Mouse (Mus musculus): ENCODE measurements around the gene Fam171a1.
"Not testable (repeated sequence)": the region's sequence is repeated elsewhere in the genome, so short reads cannot be mapped to it uniquely, and the experiment has no call there.

Fam171a1 gene

GRCm38 (mm10) chr2:3174890-3175289 lies 60.9 kb downstream of the Fam171a1 start:
- no peak for DNase-seq

GRCm38 (mm10) chr2:3175988-3176387 lies 62.0 kb downstream of the Fam171a1 start:
- DNase-seq: not testable (repeated sequence)

- no peak for DNase-seq
Measured at GRCm38 (mm10) chr2:3176751-3177150, 62.7 kb downstream of the Fam171a1 start.

- DNase-seq: no peak
Measured at GRCm38 (mm10) chr2:3180550-3180949, 66.5 kb downstream of the Fam171a1 start.

GRCm38 (mm10) chr2:3183656-3184055 lies 69.6 kb downstream of the Fam171a1 start:
- DNase-seq: no peak

- DNase-seq: peak; percentile 37
Measured at GRCm38 (mm10) chr2:3185335-3185734, 71.3 kb downstream of the Fam171a1 start.

GRCm38 (mm10) chr2:3188745-3189475 lies 74.9 kb downstream of the Fam171a1 start:
- no peak for DNase-seq

GRCm38 (mm10) chr2:3191149-3191548 lies 77.1 kb downstream of the Fam171a1 start:
- DNase-seq: no peak

GRCm38 (mm10) chr2:3195511-3195910 lies 81.5 kb downstream of the Fam171a1 start:
- no peak for DNase-seq

- no peak for DNase-seq
Measured at GRCm38 (mm10) chr2:3200422-3200821, 86.4 kb downstream of the Fam171a1 start.

- no peak for DNase-seq
Measured at GRCm38 (mm10) chr2:3206975-3207642, 93.1 kb downstream of the Fam171a1 start.

GRCm38 (mm10) chr2:3215480-3215879 lies 101.5 kb downstream of the Fam171a1 start:
- DNase-seq: no peak

- DNase-seq: no peak
Measured at GRCm38 (mm10) chr2:3216617-3217016, 102.6 kb downstream of the Fam171a1 start.

GRCm38 (mm10) chr2:3217577-3217976 lies 103.6 kb downstream of the Fam171a1 start:
- not testable (repeated sequence) for DNase-seq

GRCm38 (mm10) chr2:3218225-3218624 lies 104.2 kb downstream of the Fam171a1 start:
- DNase-seq: no peak

- peak; percentile 6 for DNase-seq
Measured at GRCm38 (mm10) chr2:3228475-3228874, 114.5 kb downstream of the Fam171a1 start.

GRCm38 (mm10) chr2:3229060-3229459 lies 115.0 kb downstream of the Fam171a1 start:
- DNase-seq: peak; percentile 53

- no peak for DNase-seq
Measured at GRCm38 (mm10) chr2:3239255-3239654, 125.2 kb downstream of the Fam171a1 start.

GRCm38 (mm10) chr2:3244251-3244650 lies 130.2 kb downstream of the Fam171a1 start:
- no peak for DNase-seq

- no peak for DNase-seq
Measured at GRCm38 (mm10) chr2:3251309-3251708, 137.3 kb downstream of the Fam171a1 start.

- no peak for DNase-seq
Measured at GRCm38 (mm10) chr2:3266466-3266865, 152.4 kb downstream of the Fam171a1 start.

- DNase-seq: no peak
Measured at GRCm38 (mm10) chr2:3267879-3268278, 153.9 kb downstream of the Fam171a1 start.

GRCm38 (mm10) chr2:3273349-3273748 lies 159.3 kb downstream of the Fam171a1 start:
- DNase-seq: no peak

GRCm38 (mm10) chr2:3276106-3276505 lies 162.1 kb downstream of the Fam171a1 start:
- no peak for DNase-seq
